Mouse (Mus musculus) liver, embryonic 14.5 days (tissue): ENCODE results near the gene Sgcd. TPM values are rescaled to one million over a fixed set of nuclear protein-coding genes. Genes with fewer than 3 reads are reported as not detected.

Experiments
- ATAC-seq: fragments of 200-750 bp; cut with Nextera tagmentation; 2 replicates; pipeline ENCODE4 v1.8.0; 2017; ENCODE audit warnings: moderate number of reproducible peaks, mild to moderate bottlenecking, moderate library complexity; ENCODE audit not compliant: insufficient read depth
- DNase-seq, 3 experiments: peaks; one replicate each; pipeline ENCODE4 v3.0.0-alpha.2; 2012 to 2013; ENCODE audit warnings: low read depth in 3 of 3, low spot score in 3 of 3
- H3K27ac ChIP-seq: fragments of 300-500 bp; sonication (generic); 2 replicates; pipeline ENCODE4 v1.5.1; 2014; ENCODE audit warnings: moderate library complexity, mild to moderate bottlenecking, control low read depth, inconsistent platforms
- H3K27me3 ChIP-seq: fragments of 300-500 bp; sonication (generic); 2 replicates; pipeline ENCODE4 v1.6.1; 2014; ENCODE audit warnings: mild to moderate bottlenecking, low read length, moderate library complexity; ENCODE audit not compliant: control insufficient read depth, insufficient read depth
- H3K36me3 ChIP-seq: fragments of 300-500 bp; sonication (generic); replicated peaks from 2 replicates; pipeline ENCODE4 v1.6.1; 2014; ENCODE audit warnings: low read depth; ENCODE audit not compliant: control insufficient read depth, insufficient read depth
- H3K4me1 ChIP-seq, 2 experiments: fragments of 200-500 bp in 1 of 2; fragments of 300-500 bp in 1 of 2; sonication (generic) in 1 of 2; replicated peaks; 2 replicates each; pipeline ENCODE4 v1.6.1; 2012 to 2014; ENCODE audit warnings: antibody characterized with exemption in 1 of 2, inconsistent platforms in 1 of 2, low read length in 1 of 2; ENCODE audit not compliant: control insufficient read depth in 2 of 2, insufficient read depth in 2 of 2
- H3K4me2 ChIP-seq: fragments of 300-500 bp; sonication (generic); 2 replicates; pipeline ENCODE4 v1.6.1; 2014; ENCODE audit warnings: low read depth, mild to moderate bottlenecking, control low read depth, moderate library complexity
- H3K4me3 ChIP-seq, 2 experiments: fragments of 200-500 bp in 1 of 2; fragments of 300-500 bp in 1 of 2; sonication (generic) in 1 of 2; 2 replicates each; pipeline ENCODE4 v1.5.1; 2012 to 2014; ENCODE audit warnings: low read depth in 2 of 2, low read length in 2 of 2, mild to moderate bottlenecking in 2 of 2, control low read depth in 1 of 2, inconsistent platforms in 1 of 2, moderate library complexity in 1 of 2; ENCODE audit not compliant: insufficient read depth in 1 of 2
- H3K9ac ChIP-seq: fragments of 300-500 bp; sonication (generic); replicated peaks from 2 replicates; pipeline ENCODE4 v1.6.1; 2014; ENCODE audit warnings: mild to moderate bottlenecking, control low read depth, moderate library complexity
- H3K9me3 ChIP-seq: fragments of 300-500 bp; sonication (generic); 2 replicates; pipeline ENCODE4 v1.6.1; 2016; ENCODE audit warnings: low read length, mixed read lengths; ENCODE audit not compliant: control insufficient read depth
- CTCF ChIP-seq: IDR thresholded peaks from 2 replicates; pipeline ENCODE4 v1.5.1; 2016; ENCODE audit warnings: antibody characterized with exemption, low read depth, control low read depth
- EP300 ChIP-seq: IDR thresholded peaks from 2 replicates; pipeline ENCODE4 v1.6.1; 2016; ENCODE audit warnings: antibody characterized with exemption, low read depth
- WGBS: fragments of 180-500 bp; shearing (Covaris S2); extraction: QIAGEN DNeasy Blood & Tissue Kit; methylation state at CpG from one replicate; pipeline ENCODE4 v1.1.7; 2014; ENCODE audit not compliant: insufficient replicate concordance; 5-methylcytosine and 5-hydroxymethylcytosine counted together
- polyA plus RNA-seq, 2 experiments: library from polyadenylated mRNA; depleted of rRNA in 1 of 2; stranded (reverse) in 1 of 2; unstranded in 1 of 2; fragments of >200 nt; fragmentation: Nextera tagmentation in 1 of 2; extraction: Ambion mirVana in 1 of 2; gene quantifications; 2 replicates each; pipeline versions ENCODE4 v1.2.1 to v1.2.3; 2012 to 2014

The Sgcd gene
- polyA plus RNA-seq, 2 experiments, result 0.04 to 0.08 TPM

GRCm38 (mm10) chr11:47939795-47940194 is 49.0 kb downstream of the Sgcd start:
- ATAC-seq, result no peak
- Histone ChIP-seq H3K27me3 (no peaks in the 10 kb centered on the region), H3K9ac (no peak overlapping the region), H3K4me2 (no peak overlapping the region), H3K36me3 (no peaks in the 10 kb centered on the region), H3K9me3 (no peaks in the 10 kb centered on the region), H3K4me3 (no peak overlapping the region), H3K27ac (no peak overlapping the region), H3K4me1 (no peaks in the 10 kb centered on the region)
- WGBS, result 40% methylated on average over 2 of the region's 2 CpGs
- no peak for DNase-seq
- TF ChIP-seq CTCF, result no peak
- no peak for TF ChIP-seq EP300

GRCm38 (mm10) chr11:47917616-47918015 is 71.2 kb downstream of the Sgcd start:
- ATAC-seq (no peak), DNase-seq (no peak)
- no peak for TF ChIP-seq EP300
- no peak for TF ChIP-seq CTCF

GRCm38 (mm10) chr11:47891617-47892172 is 97.1 kb downstream of the Sgcd start:
- Histone ChIP-seq H3K4me3 (no peak overlapping the region), H3K4me2 (no peak overlapping the region), H3K9ac (no peak overlapping the region), H3K9me3 (no peaks in the 10 kb centered on the region), H3K27me3 (no peaks in the 10 kb centered on the region), H3K4me1 (no peaks in the 10 kb centered on the region), H3K36me3 (no peaks in the 10 kb centered on the region), H3K27ac (no peak overlapping the region)
- ATAC-seq, result no peak
- 80% methylated on average over 3 of the region's 3 CpGs for WGBS
- no peak for DNase-seq
- TF ChIP-seq CTCF, result no peak
- no peak for TF ChIP-seq EP300

More at GRCm38 (mm10) chr11:47917616-47918015, 71.2 kb downstream of the Sgcd start:
- Histone ChIP-seq H3K9me3 (no peaks in the 10 kb centered on the region), H3K4me2 (no peak overlapping the region), H3K27ac (no peak overlapping the region), H3K4me1 (no peaks in the 10 kb centered on the region), H3K27me3 (no peaks in the 10 kb centered on the region), H3K36me3 (no peaks in the 10 kb centered on the region), H3K4me3 (no peak overlapping the region), H3K9ac (no peak overlapping the region)
- 48% methylated on average over 2 of the region's 2 CpGs for WGBS

- Histone ChIP-seq H3K27ac (no peak overlapping the region), H3K9me3 (no peaks in the 10 kb centered on the region), H3K9ac (no peak overlapping the region), H3K36me3 (no peaks in the 10 kb centered on the region), H3K4me1 (no peaks in the 10 kb centered on the region), H3K4me2 (no peak overlapping the region), H3K4me3 (no peak overlapping the region), H3K27me3 (no peaks in the 10 kb centered on the region)
- TF ChIP-seq CTCF, result no peak
- TF ChIP-seq EP300, result no peak
- no peak for DNase-seq
- WGBS, result 21% methylated on average over 2 of the region's 2 CpGs
- ATAC-seq, result no peak
These were observed 98.5 kb downstream of the Sgcd start for GRCm38 (mm10) chr11:47890315-47890714.

- H3K27me3 ChIP-seq, result no peaks in the 10 kb centered on the region
- H3K4me1 ChIP-seq, result no peaks in the 10 kb centered on the region
- H3K9ac ChIP-seq, result no peak overlapping the region
- WGBS, result 43% methylated on average over 3 of the region's 3 CpGs
- H3K4me2 ChIP-seq, result no peak overlapping the region
- DNase-seq (no peak), ATAC-seq (no peak)
- no peaks in the 10 kb centered on the region for H3K9me3 ChIP-seq
- no peak overlapping the region for H3K4me3 ChIP-seq
- H3K36me3 ChIP-seq, result no peaks in the 10 kb centered on the region
- TF ChIP-seq EP300, result no peak
- TF ChIP-seq CTCF, result no peak
- H3K27ac ChIP-seq, result no peak overlapping the region
These were observed 103.5 kb downstream of the Sgcd start for GRCm38 (mm10) chr11:47885310-47885709.
